Mouse (Mus musculus): ENCODE measurements around the gene Slc38a7. TPM values are rescaled to one million over a fixed set of nuclear protein-coding genes. Genes with fewer than 3 reads are reported as not detected.
A peak's percentile ranks its signal among the peaks of the same experiment; 100 is the strongest.
"Not testable (repeated sequence)": the region's sequence is repeated elsewhere in the genome, so short reads cannot be mapped to it uniquely, and the experiment has no call there.

Gene Slc38a7
- total RNA-seq, 4 experiments from 2014 or later = 5.2 to 6.8 (median 5.6) TPM

- peak; percentile 90 to 92 for DNase-seq (ENCODE audit: low spot score in 2 of 2)
Measured at GRCm38 (mm10) chr8:95807861-95808260, 45.5 kb downstream of the Slc38a7 start.

DNA sequence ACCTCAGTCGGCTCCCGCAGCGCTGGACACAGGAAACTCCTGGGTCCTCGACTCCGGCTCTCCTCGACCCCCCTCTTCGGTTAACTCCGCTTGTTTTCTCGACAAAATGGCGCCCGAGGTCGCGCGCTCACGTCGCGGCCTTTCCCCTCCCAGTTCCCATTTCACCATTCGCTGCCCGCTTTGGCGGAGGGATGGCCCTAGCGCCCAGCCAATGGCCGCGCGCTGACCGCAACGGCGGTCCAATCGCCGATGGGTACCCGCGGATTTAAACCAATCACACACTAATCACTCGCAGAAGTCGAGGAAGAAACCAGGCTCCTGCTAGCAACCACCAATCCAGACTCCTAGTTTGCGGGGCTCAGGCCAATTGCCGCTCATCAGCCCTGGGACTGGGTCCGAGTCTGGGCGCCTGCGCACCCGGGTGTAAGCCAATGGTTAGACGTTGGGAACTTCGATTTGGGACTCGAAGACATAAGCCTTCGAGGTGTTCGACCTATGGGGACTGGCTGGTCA, 46.0 kb downstream of the Slc38a7 start, which contains the start of gene Cnot1:
Cnot1 (minus strand) TSS at position 134 of the 513 bp plus-strand sequence.
- DNase-seq (ENCODE audit: low spot score in 2 of 2) = peak; percentile 93 to 95

- DNase-seq (ENCODE audit: low spot score in 2 of 2) = no peak
Measured at GRCm38 (mm10) chr8:95806461-95807191, 46.7 kb downstream of the Slc38a7 start.

DNA sequence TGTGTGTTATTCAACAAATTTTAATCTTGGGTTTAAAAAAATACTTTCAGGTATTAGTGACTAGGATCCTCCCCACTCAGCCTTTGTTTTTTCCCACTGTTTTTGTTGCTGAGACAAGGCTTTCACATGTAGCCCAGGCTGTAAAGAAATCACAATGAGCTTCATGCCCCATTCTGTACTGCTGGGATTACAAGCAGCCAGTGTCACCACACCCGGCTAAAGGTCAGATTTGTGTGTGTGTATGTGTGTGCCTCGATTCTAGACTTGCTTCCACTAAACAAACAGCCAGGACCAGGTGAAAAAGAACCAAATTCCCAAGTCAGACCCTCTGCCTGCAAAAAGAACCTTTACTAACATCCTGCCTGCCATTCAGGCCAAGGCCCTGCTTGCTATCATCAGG, 47.9 kb downstream of the Slc38a7 start:
- no peak for DNase-seq (ENCODE audit: low spot score in 2 of 2)

DNA sequence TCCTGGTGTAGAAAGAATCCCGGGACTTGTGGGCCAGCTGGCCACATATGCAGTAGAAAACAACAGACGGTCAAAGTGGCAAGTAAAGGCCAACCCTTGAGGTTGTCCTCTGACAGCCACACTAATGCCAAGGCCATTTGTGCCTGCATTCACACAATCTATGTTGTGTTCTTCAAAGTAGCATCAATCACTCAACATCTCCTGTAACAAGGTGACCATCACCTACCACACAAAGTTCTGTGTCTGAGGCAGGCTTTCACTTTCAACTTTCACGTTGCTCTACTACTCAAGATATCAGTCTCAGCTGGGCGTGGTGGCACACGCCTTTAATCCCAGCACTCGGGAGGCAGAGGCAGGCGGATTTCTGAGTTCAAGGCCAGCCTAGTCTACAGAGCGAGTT, 51.1 kb downstream of the Slc38a7 start:
- DNase-seq (ENCODE audit: low spot score in 2 of 2) = no peak

DNA sequence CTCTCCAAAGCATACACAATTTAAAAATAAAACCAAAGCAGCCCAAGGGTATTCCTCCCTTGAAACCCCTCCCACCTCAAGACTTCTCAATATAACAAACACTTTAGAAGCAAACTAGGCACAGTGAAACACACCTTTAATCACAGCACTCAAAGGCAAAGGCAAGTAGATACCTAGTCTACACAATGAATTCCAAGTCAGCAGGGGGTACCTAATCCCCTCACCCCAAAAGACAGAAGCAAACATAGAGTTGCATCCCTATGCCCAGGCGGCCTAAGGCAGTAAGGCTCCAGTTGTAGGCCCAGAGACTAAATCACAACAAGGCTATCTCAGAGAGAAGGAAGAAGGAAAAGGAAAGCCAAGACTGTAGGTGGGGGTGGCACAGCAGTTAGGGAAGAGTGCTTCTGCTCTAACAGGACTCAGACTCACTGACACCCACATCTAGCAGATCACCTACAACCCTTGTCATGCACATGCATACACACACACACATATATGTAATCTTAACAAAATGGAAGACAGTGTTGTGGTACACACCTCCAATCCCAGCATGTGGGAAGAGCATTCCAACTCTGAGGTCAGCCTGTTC, 51.8 kb downstream of the Slc38a7 start:
- DNase-seq (ENCODE audit: low spot score in 2 of 2) = no peak

GRCm38 (mm10) chr8:95800353-95800752, 53.0 kb downstream of the Slc38a7 start:
- DNase-seq (ENCODE audit: low spot score in 2 of 2) = no peak

DNA sequence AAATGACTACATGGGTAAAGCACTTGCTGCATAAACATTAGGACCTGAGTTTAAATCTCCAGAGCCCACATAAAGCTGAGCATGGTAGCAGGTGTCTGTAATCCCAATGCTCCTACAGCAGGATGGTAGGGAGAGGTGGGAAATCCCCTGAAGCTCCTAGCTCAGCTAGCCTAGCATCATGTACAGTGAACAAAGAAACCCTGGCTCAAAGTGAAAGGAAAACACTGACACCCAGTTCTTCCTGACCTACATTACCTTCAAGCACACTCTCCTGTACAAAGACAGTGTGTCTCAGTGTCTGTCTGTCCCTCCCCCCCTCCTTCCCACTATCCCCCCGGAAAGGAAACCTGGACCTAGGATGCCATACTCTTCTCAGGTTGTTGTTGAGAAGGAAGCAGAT, 53.4 kb downstream of the Slc38a7 start:
- no peak for DNase-seq (ENCODE audit: low spot score in 2 of 2)

GRCm38 (mm10) chr8:95799117-95799516, 54.2 kb downstream of the Slc38a7 start:
- no peak for DNase-seq (ENCODE audit: low spot score in 2 of 2)

GRCm38 (mm10) chr8:95795333-95796061, 57.8 kb downstream of the Slc38a7 start:
- DNase-seq (ENCODE audit: low spot score in 2 of 2) = not testable (repeated sequence)

Other genes with a start within 250 kb of the Slc38a7 start
- gene Gins3, start 220.1 kb downstream of the Slc38a7 start, total RNA-seq (2022) = under 1 TPM; 0.25 to 0.67 (median 0.47) TPM
- gene Ndrg4, start 176.6 kb downstream of the Slc38a7 start, total RNA-seq (2022) = 1 to 10 TPM; 3.6 to 4.0 (median 3.9) TPM
- gene Setd6, start 137.7 kb downstream of the Slc38a7 start, total RNA-seq (2022) = 10 to 100 TPM; 14.2 to 15.5 (median 14.9) TPM
- 10 to 100 TPM; 59.0 to 80.5 (median 64.4) TPM for gene Cnot1, start 46.1 kb downstream of the Slc38a7 start, total RNA-seq (2022)
- gene Sap18b, start 28.2 kb downstream of the Slc38a7 start, total RNA-seq (2022) = 10 to 100 TPM; 46.8 to 88.6 (median 67.0) TPM
- gene Got2, start 35.0 kb upstream of the Slc38a7 start, total RNA-seq (2022) = 100 to 1,000 TPM; 320 to 408 (median 353) TPM

Data from gastrocnemius, adult 8-10 months (tissue).